In genomic region chr4:123395435-123396000, GRCm38 (mm10) we compare ENCODE assay signal across 11 mouse cellular contexts. TPM values are rescaled to one million over a fixed set of nuclear protein-coding genes. Genes with fewer than 3 reads are reported as not detected.
A peak's percentile ranks its signal among the peaks of the same experiment; 100 is the strongest.
DNase-seq lines count a peak whose midpoint lies in the region; ATAC-seq lines count a peak whose summit lies in the region.
"Had no signal": no experiment of that assay in that cellular context is flagged by ENCODE, and none has a peak within 500 bp of the region (broad histone marks: within the 10 kb centered on the region; RNA-seq: fewer than 3 reads in every experiment).

No protein-coding gene starts in this region.

- peaks cover 27% of the 10 kb centered on the region for H3K36me3 ChIP-seq in splenic B cell, adult 2 months (ENCODE audit: control insufficient read depth, insufficient read depth, low read length, poor library complexity, severe bottlenecking)

- H3K27me3 ChIP-seq in splenic B cell, adult 2 months (ENCODE audit: control insufficient read depth, insufficient read depth, low read length, poor library complexity, severe bottlenecking): no peaks in the 10 kb centered on the region

- no peak for ATAC-seq in granulocyte monocyte progenitor cell, adult 5-6 weeks (replicated peaks; ENCODE audit: poor library complexity, severe bottlenecking)

- DNase-seq in cerebellum, postnatal 10 days: peak; percentile 20 to 25
- DNase-seq in cerebellum, adult 8-10 months: no peak
- peak; percentile 30 for DNase-seq in kidney, postnatal 10 days
- no peak for DNase-seq in kidney, adult 8-10 months
- DNase-seq in thymus, postnatal 14 days: peak; percentile 21
- no peak for DNase-seq in thymus, adult 18-20 months
- peak; percentile 23 for DNase-seq in splenic B cell, adult 2 months (ENCODE audit: low read depth, low spot score)
- DNase-seq: lung, postnatal 14 days had no signal

RNA-seq across cellular contexts. Expression of gene Bmp8a, which starts 52.5 kb away (rescaled TPM):
- total RNA-seq in granulocyte monocyte progenitor cell, adult 5-6 weeks (2014; fragmentation: Nextera tagmentation): not detected in 2 replicates
- total RNA-seq in granulocyte monocyte progenitor cell, adult 5-6 weeks (2017): 0.30 TPM in 1 of 2 replicates, not detected in the other
- total RNA-seq: hematopoietic stem cell, adult 5-6 weeks; monocyte, adult 5-6 weeks had no signal

Comparison
In these comparisons a context has a peak if more than half of its experiments do, and no peak if none do; other contexts are left out.
1. DNase-seq: peak in cerebellum, postnatal 10 days (2 of 2), kidney, postnatal 10 days (single experiment), thymus, postnatal 14 days (single experiment) and splenic B cell, adult 2 months (single experiment); none in cerebellum, adult 8-10 months (single experiment), kidney, adult 8-10 months (0 of 2) and thymus, adult 18-20 months (0 of 2).